Mouse (Mus musculus): Measurements from ENCODE around the gene Abi3. TPM values are rescaled to one million over a fixed set of nuclear protein-coding genes. Genes with fewer than 3 reads are reported as not detected.
A peak's percentile ranks its signal among the peaks of the same experiment; 100 is the strongest.

Abi3 gene
- polyA plus RNA-seq, 1 experiment from 2014 or later = 4.2 TPM

DNA sequence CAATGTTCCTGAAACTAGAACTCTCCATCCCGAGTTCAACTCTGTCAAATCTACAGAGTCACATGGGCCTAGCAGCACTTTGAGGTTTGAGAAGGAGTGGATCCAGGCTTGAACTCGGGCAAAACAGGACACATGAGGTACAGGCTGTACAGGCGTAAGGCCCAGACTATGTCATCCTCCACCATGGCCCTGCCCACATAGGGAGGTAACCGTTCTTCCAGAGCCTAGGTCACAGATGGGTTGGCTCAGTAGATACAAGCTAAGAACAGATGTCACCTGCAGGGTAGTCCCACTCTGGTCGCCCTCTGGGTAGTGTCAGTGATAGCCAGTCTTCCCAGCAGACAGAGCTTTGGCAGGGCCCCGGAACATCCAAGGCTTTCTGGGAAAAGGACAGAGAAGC, 55.8 kb downstream of the Abi3 start:
- H3K4me3 ChIP-seq (ENCODE audit: low read depth, low read length) = no peak overlapping the region
- H3K4me2 ChIP-seq (replicated peaks; ENCODE audit: low read depth) = no peak overlapping the region
- ATAC-seq (ENCODE audit: low FRiP score, low TSS enrichment) (peak; percentile 27; the same call in 1 of the 2 replicates), DNase-seq (ENCODE audit: low spot score) (no peak)
- H3K9ac ChIP-seq (ENCODE audit: low read length) = no peak overlapping the region
- no peaks in the 10 kb centered on the region for H3K27me3 ChIP-seq (ENCODE audit: control insufficient read depth, insufficient read depth, low read length)
- no peaks in the 10 kb centered on the region for H3K4me1 ChIP-seq (replicated peaks; ENCODE audit: control insufficient read depth, insufficient read depth)
- no peak overlapping the region for H3K27ac ChIP-seq (replicated peaks)
- H3K36me3 ChIP-seq (ENCODE audit: control insufficient read depth, insufficient read depth, low read length) = no peaks in the 10 kb centered on the region
- 88% methylated on average over 6 of the region's 6 CpGs for WGBS
- no peaks in the 10 kb centered on the region for H3K9me3 ChIP-seq (ENCODE audit: control insufficient read depth, low read length)
- TF ChIP-seq EP300 (optimal IDR thresholded peaks at IDR 0.05) = no peak
- TF ChIP-seq CTCF (IDR thresholded peaks at IDR 0.05; ENCODE audit: low read depth) = no peak

DNA sequence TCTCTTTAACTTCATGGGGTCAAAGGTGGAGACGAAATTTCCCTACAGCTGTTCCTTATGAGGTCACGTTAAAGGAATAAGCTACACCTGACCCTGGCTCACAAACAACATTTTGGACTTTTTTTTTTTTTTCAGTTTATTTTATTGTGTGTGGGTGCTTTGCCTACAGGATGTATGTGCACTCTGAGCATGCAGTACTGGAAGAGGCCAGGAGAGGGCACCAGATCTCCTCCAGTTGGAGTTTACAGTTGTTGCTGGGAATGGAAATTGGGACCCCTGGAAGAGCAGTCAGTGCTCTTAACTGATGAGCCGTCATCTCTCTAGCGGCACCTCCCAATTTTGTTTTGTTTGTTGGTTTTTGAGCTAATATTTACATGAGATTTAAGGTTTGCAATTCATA, 56.6 kb downstream of the Abi3 start:
- Histone ChIP-seq H3K4me3 (ENCODE audit: low read depth, low read length) (no peak overlapping the region), H3K4me1 (replicated peaks; ENCODE audit: control insufficient read depth, insufficient read depth) (no peaks in the 10 kb centered on the region), H3K9ac (ENCODE audit: low read length) (no peak overlapping the region), H3K27me3 (ENCODE audit: control insufficient read depth, insufficient read depth, low read length) (no peaks in the 10 kb centered on the region), H3K27ac (replicated peaks) (no peak overlapping the region), H3K9me3 (ENCODE audit: control insufficient read depth, low read length) (no peaks in the 10 kb centered on the region), H3K36me3 (ENCODE audit: control insufficient read depth, insufficient read depth, low read length) (no peaks in the 10 kb centered on the region), H3K4me2 (replicated peaks; ENCODE audit: low read depth) (no peak overlapping the region)
- 93% methylated on average over 4 of the region's 4 CpGs for WGBS
- no peak for ATAC-seq (ENCODE audit: low FRiP score, low TSS enrichment)
- TF ChIP-seq EP300 (optimal IDR thresholded peaks at IDR 0.05) (no peak), CTCF (IDR thresholded peaks at IDR 0.05; ENCODE audit: low read depth) (peak; percentile 59)
- DNase-seq (ENCODE audit: low spot score) = no peak

DNA sequence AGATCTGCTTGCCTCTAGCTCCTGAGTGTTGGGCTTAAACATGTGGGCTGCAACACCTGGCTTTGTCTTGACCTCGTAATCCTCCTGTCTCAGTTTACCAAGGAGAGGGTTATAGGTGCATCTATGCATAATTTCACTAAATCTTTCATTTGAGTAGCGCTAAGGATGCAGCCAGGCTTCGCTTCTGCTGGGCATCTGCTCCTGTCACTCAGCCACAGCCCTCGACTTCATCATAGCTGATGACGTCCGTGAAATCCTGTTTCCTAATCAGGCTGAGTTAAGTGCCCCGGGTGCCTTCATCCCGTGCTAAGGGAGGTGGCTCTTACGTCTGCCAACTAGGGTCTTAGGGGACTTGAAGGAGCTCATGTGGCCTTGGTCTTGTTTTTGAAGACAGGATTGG, 58.3 kb downstream of the Abi3 start:
- Histone ChIP-seq H3K4me3 (ENCODE audit: low read depth, low read length) (no peak overlapping the region), H3K9me3 (ENCODE audit: control insufficient read depth, low read length) (no peaks in the 10 kb centered on the region), H3K27me3 (ENCODE audit: control insufficient read depth, insufficient read depth, low read length) (no peaks in the 10 kb centered on the region), H3K9ac (ENCODE audit: low read length) (no peak overlapping the region), H3K27ac (replicated peaks) (no peak overlapping the region), H3K4me1 (replicated peaks; ENCODE audit: control insufficient read depth, insufficient read depth) (no peaks in the 10 kb centered on the region), H3K36me3 (ENCODE audit: control insufficient read depth, insufficient read depth, low read length) (no peaks in the 10 kb centered on the region), H3K4me2 (replicated peaks; ENCODE audit: low read depth) (no peak overlapping the region)
- DNase-seq (ENCODE audit: low spot score) (no peak), ATAC-seq (ENCODE audit: low FRiP score, low TSS enrichment) (no peak)
- no peak for TF ChIP-seq CTCF (IDR thresholded peaks at IDR 0.05; ENCODE audit: low read depth)
- no peak for TF ChIP-seq EP300 (optimal IDR thresholded peaks at IDR 0.05)
- WGBS = 88% methylated on average over 9 of the region's 9 CpGs

DNA sequence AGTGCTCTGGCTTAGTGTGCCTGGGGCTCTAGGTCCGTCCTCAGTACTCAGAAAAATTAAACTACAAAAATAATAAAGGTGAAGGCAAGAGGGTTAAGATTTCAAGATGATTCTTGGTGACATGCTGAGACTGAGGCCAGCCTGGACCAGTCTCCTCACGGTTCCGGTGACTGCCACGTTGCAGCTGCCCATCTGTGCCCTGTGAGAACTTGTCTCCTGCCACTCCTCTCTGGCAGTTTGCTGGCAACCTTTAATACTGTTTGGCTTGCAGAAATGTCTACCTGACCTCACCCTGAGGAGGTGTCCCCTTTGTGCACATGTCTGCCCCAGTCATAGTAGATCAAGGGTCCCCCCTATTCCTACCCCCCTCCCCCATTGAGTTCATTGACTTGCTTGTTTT, 58.8 kb downstream of the Abi3 start:
- WGBS = 81% methylated on average over 4 of the region's 4 CpGs
- Histone ChIP-seq H3K4me1 (replicated peaks; ENCODE audit: control insufficient read depth, insufficient read depth) (no peaks in the 10 kb centered on the region), H3K27ac (replicated peaks) (no peak overlapping the region), H3K9ac (ENCODE audit: low read length) (no peak overlapping the region), H3K36me3 (ENCODE audit: control insufficient read depth, insufficient read depth, low read length) (no peaks in the 10 kb centered on the region), H3K4me3 (ENCODE audit: low read depth, low read length) (no peak overlapping the region), H3K9me3 (ENCODE audit: control insufficient read depth, low read length) (no peaks in the 10 kb centered on the region), H3K27me3 (ENCODE audit: control insufficient read depth, insufficient read depth, low read length) (no peaks in the 10 kb centered on the region), H3K4me2 (replicated peaks; ENCODE audit: low read depth) (no peak overlapping the region)
- TF ChIP-seq CTCF (IDR thresholded peaks at IDR 0.05; ENCODE audit: low read depth) (no peak), EP300 (optimal IDR thresholded peaks at IDR 0.05) (no peak)
- ATAC-seq (ENCODE audit: low FRiP score, low TSS enrichment) (no peak), DNase-seq (ENCODE audit: low spot score) (no peak)

DNA sequence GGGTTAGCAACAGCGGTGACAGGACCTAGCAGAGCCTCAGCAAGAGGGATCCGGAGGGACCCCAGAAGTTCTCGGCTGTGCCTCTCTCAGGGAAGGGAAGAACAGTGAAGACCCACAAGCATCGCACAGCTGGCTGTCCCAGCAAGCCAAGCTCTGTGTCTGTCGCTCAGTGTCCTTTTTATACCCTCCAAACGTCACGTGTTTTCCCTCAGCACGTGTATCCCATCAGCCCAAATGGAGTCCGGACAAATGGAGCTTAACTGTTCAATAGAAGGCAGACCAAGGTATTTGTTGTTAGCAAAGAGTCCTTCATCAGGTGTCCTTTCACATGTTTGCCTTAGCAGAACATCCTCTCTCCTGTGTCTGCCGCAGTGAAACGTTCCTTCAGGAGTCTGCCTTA, 60.7 kb downstream of the Abi3 start:
- Histone ChIP-seq H3K4me3 (ENCODE audit: low read depth, low read length) (no peak overlapping the region), H3K9me3 (ENCODE audit: control insufficient read depth, low read length) (no peaks in the 10 kb centered on the region), H3K9ac (ENCODE audit: low read length) (no peak overlapping the region), H3K27ac (replicated peaks) (no peak overlapping the region), H3K27me3 (ENCODE audit: control insufficient read depth, insufficient read depth, low read length) (no peaks in the 10 kb centered on the region), H3K4me2 (replicated peaks; ENCODE audit: low read depth) (no peak overlapping the region), H3K4me1 (replicated peaks; ENCODE audit: control insufficient read depth, insufficient read depth) (no peaks in the 10 kb centered on the region), H3K36me3 (ENCODE audit: control insufficient read depth, insufficient read depth, low read length) (no peaks in the 10 kb centered on the region)
- DNase-seq (ENCODE audit: low spot score) (no peak), ATAC-seq (ENCODE audit: low FRiP score, low TSS enrichment) (no peak)
- TF ChIP-seq EP300 (optimal IDR thresholded peaks at IDR 0.05) (no peak), CTCF (IDR thresholded peaks at IDR 0.05; ENCODE audit: low read depth) (no peak)
- WGBS = 84% methylated on average over 11 of the region's 11 CpGs

DNA sequence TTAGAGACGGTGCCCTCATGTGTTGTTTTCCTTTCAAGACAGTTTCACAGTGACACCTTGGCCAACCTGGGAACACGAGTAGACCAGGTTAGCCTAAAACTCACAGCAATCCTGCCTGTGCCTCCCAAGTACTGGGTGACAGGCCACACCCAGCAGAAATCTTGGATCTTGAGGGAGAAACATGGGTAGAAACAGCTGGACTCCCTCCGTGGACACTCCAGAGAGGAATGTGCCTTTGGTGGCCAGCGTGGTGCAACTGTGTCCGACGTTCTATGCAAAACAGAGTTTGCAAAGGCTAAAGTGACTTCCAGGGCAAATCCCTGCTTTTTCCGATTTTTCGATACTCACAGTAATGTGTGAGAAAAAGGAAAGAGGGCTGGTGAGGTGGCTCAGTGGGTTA, 61.8 kb downstream of the Abi3 start:
- H3K4me2 ChIP-seq (replicated peaks; ENCODE audit: low read depth) = no peak overlapping the region
- no peak overlapping the region for H3K27ac ChIP-seq (replicated peaks)
- H3K9me3 ChIP-seq (ENCODE audit: control insufficient read depth, low read length) = no peaks in the 10 kb centered on the region
- H3K36me3 ChIP-seq (ENCODE audit: control insufficient read depth, insufficient read depth, low read length) = no peaks in the 10 kb centered on the region
- TF ChIP-seq EP300 (optimal IDR thresholded peaks at IDR 0.05) = no peak
- no peak for TF ChIP-seq CTCF (IDR thresholded peaks at IDR 0.05; ENCODE audit: low read depth)
- WGBS = 85% methylated on average over 8 of the region's 8 CpGs
- H3K27me3 ChIP-seq (ENCODE audit: control insufficient read depth, insufficient read depth, low read length) = no peaks in the 10 kb centered on the region
- no peak for ATAC-seq (ENCODE audit: low FRiP score, low TSS enrichment)
- no peaks in the 10 kb centered on the region for H3K4me1 ChIP-seq (replicated peaks; ENCODE audit: control insufficient read depth, insufficient read depth)
- no peak for DNase-seq (ENCODE audit: low spot score)
- no peak overlapping the region for H3K4me3 ChIP-seq (ENCODE audit: low read depth, low read length)
- H3K9ac ChIP-seq (ENCODE audit: low read length) = no peak overlapping the region

Other genes with a start within 250 kb of the Abi3 start
- gene Phb, start 175.5 kb downstream of the Abi3 start, polyA plus RNA-seq (2015; fragmentation: Nextera tagmentation; extraction: Ambion mirVana) = 190 and 202 TPM in 2 replicates
- gene Zfp652, start 129.8 kb downstream of the Abi3 start, polyA plus RNA-seq (2015; fragmentation: Nextera tagmentation; extraction: Ambion mirVana) = 10.0 and 10.2 TPM in 2 replicates
- 0.36 and 0.46 TPM in 2 replicates for gene B130006D01Rik, start 118.9 kb downstream of the Abi3 start, polyA plus RNA-seq (2015; fragmentation: Nextera tagmentation; extraction: Ambion mirVana)
- gene Phospho1, start 18.0 kb downstream of the Abi3 start, polyA plus RNA-seq (2015; fragmentation: Nextera tagmentation; extraction: Ambion mirVana) = 0.40 and 0.45 TPM in 2 replicates
- gene Gngt2, start 5.3 kb downstream of the Abi3 start, polyA plus RNA-seq (2015; fragmentation: Nextera tagmentation; extraction: Ambion mirVana) = 11.1 and 12.5 TPM in 2 replicates
- 3.6 and 4.6 TPM in 2 replicates for gene B4galnt2, start 72.4 kb upstream of the Abi3 start, polyA plus RNA-seq (2015; fragmentation: Nextera tagmentation; extraction: Ambion mirVana)
- 4.3 and 5.2 TPM in 2 replicates for gene Igf2bp1, start 163.5 kb upstream of the Abi3 start, polyA plus RNA-seq (2015; fragmentation: Nextera tagmentation; extraction: Ambion mirVana)
- 1.8 and 3.2 TPM in 2 replicates for gene Gip, start 182.1 kb upstream of the Abi3 start, polyA plus RNA-seq (2015; fragmentation: Nextera tagmentation; extraction: Ambion mirVana)
- 76.0 and 83.0 TPM in 2 replicates for gene Snf8, start 192.4 kb upstream of the Abi3 start, polyA plus RNA-seq (2015; fragmentation: Nextera tagmentation; extraction: Ambion mirVana)
- gene Ube2z, start 222.9 kb upstream of the Abi3 start, polyA plus RNA-seq (2015; fragmentation: Nextera tagmentation; extraction: Ambion mirVana) = 26.4 and 28.7 TPM in 2 replicates
- gene Atp5g1, start 233.2 kb upstream of the Abi3 start, polyA plus RNA-seq (2015; fragmentation: Nextera tagmentation; extraction: Ambion mirVana) = 1,003 and 1,182 TPM in 2 replicates